ENCODE assay signal across 8 mouse cellular contexts in genomic region chr12:39956396-39956795, GRCm38 (mm10).
A peak's percentile ranks its signal among the peaks of the same experiment; 100 is the strongest.
DNase-seq lines count a peak whose midpoint lies in the region; ATAC-seq lines count a peak whose summit lies in the region.

No protein-coding gene starts in this region.

- no peak overlapping the region for H3K9ac ChIP-seq in kidney, embryonic 14.5 days (ENCODE audit: low read depth, low read length)
- no peak overlapping the region for H3K9ac ChIP-seq in forebrain, embryonic 11.5 days (ENCODE audit: low read length)
- H3K9ac ChIP-seq in heart, embryonic 14.5 days (ENCODE audit: low read length), result no peak overlapping the region
- H3K9ac ChIP-seq in midbrain, embryonic 16.5 days (ENCODE audit: low read depth, low read length), result peak overlapping the region; percentile 43; the same call in 1 of the 2 replicates

- DNase-seq in kidney, adult 11 months, result peak; percentile 14
- peak; percentile 86 for DNase-seq in forebrain, embryonic 11.5 days (ENCODE audit: low spot score)
- peak; percentile 26 for DNase-seq in kidney, postnatal 10 days
- no peak for DNase-seq in thymus, postnatal 10 days (ENCODE audit: low spot score in 2 of 2)
- DNase-seq in urinary bladder, adult 2 months (ENCODE audit: low spot score), result no peak

- no peaks in the 10 kb centered on the region for H3K36me3 ChIP-seq in kidney, embryonic 14.5 days (ENCODE audit: control insufficient read depth, insufficient read depth, low read length)
- no peaks in the 10 kb centered on the region for H3K36me3 ChIP-seq in forebrain, embryonic 11.5 days (ENCODE audit: control insufficient read depth, insufficient read depth, low read length)
- no peaks in the 10 kb centered on the region for H3K36me3 ChIP-seq in heart, embryonic 14.5 days (ENCODE audit: control insufficient read depth, insufficient read depth, low read length)
- H3K36me3 ChIP-seq in midbrain, embryonic 16.5 days (ENCODE audit: control insufficient read depth, insufficient read depth, low read length), result no peaks in the 10 kb centered on the region

- ATAC-seq in kidney, embryonic 14.5 days (ENCODE audit: low FRiP score, low TSS enrichment), result no peak
- peak; percentile 98 for ATAC-seq in forebrain, embryonic 11.5 days (replicated peaks; ENCODE audit: low FRiP score)
- peak; percentile 54 for ATAC-seq in heart, embryonic 14.5 days (ENCODE audit: insufficient number of reproducible peaks, insufficient read depth, low FRiP score, low read depth)
- peak; percentile 94 for ATAC-seq in midbrain, embryonic 16.5 days

- 57% methylated on average over 15 of the region's 15 CpGs for WGBS in kidney, embryonic 14.5 days
- 24% methylated on average over 15 of the region's 15 CpGs for WGBS in forebrain, embryonic 11.5 days
- 25% methylated on average over 15 of the region's 15 CpGs for WGBS in heart, embryonic 14.5 days
- WGBS in midbrain, embryonic 16.5 days, result 10% methylated on average over 15 of the region's 15 CpGs

- no peaks in the 10 kb centered on the region for H3K4me1 ChIP-seq in kidney, embryonic 14.5 days (ENCODE audit: control insufficient read depth, insufficient read depth, low read length)
- peaks cover 2% of the 10 kb centered on the region; the same call in 1 of the 2 replicates for H3K4me1 ChIP-seq in forebrain, embryonic 11.5 days (replicated peaks; ENCODE audit: control insufficient read depth, insufficient read depth, low read length)
- peaks cover 3 to 9% of the 10 kb centered on the region in 2 experiments; a peak in 3 of 4 replicates for H3K4me1 ChIP-seq in heart, embryonic 14.5 days (ENCODE audit: control insufficient read depth in 2 of 2, insufficient read depth in 2 of 2, low read length in 2 of 2)
- peaks cover 6% of the 10 kb centered on the region; the same call in 1 of the 2 replicates for H3K4me1 ChIP-seq in midbrain, embryonic 16.5 days (ENCODE audit: control insufficient read depth, insufficient read depth, low read length)

- H3K27me3 ChIP-seq in kidney, embryonic 14.5 days (ENCODE audit: control insufficient read depth, insufficient read depth, low read length), result no peaks in the 10 kb centered on the region
- no peaks in the 10 kb centered on the region for H3K27me3 ChIP-seq in forebrain, embryonic 11.5 days (ENCODE audit: control insufficient read depth, insufficient read depth, low read length)
- H3K27me3 ChIP-seq in heart, embryonic 14.5 days (ENCODE audit: control insufficient read depth, insufficient read depth, low read length), result no peaks in the 10 kb centered on the region
- no peaks in the 10 kb centered on the region for H3K27me3 ChIP-seq in midbrain, embryonic 16.5 days (ENCODE audit: control insufficient read depth, insufficient read depth, low read depth, low read length)

- H3K27ac ChIP-seq in kidney, embryonic 14.5 days (ENCODE audit: low read depth, low read length), result no peak overlapping the region
- peak overlapping the region; percentile 55; the same call in 1 of the 2 replicates for H3K27ac ChIP-seq in forebrain, embryonic 11.5 days (ENCODE audit: low read depth, low read length)
- no peak overlapping the region for H3K27ac ChIP-seq in heart, embryonic 14.5 days (replicated peaks in 1 of 2; ENCODE audit: control insufficient read depth in 1 of 2, insufficient read depth in 1 of 2, low read depth in 2 of 2, low read length in 2 of 2)
- peak overlapping the region; percentile 76 for H3K27ac ChIP-seq in midbrain, embryonic 16.5 days (ENCODE audit: low read length)

- no peak overlapping the region for H3K4me2 ChIP-seq in kidney, embryonic 14.5 days (replicated peaks; ENCODE audit: low read depth, low read length)
- H3K4me2 ChIP-seq in forebrain, embryonic 11.5 days (ENCODE audit: low read depth, low read length, severe bottlenecking), result peak overlapping the region; percentile 29; the same call in 1 of the 2 replicates
- peak overlapping the region; percentile 54 for H3K4me2 ChIP-seq in heart, embryonic 14.5 days (ENCODE audit: low read length)
- H3K4me2 ChIP-seq in midbrain, embryonic 16.5 days (ENCODE audit: low read length), result peak overlapping the region; percentile 58

- H3K9me3 ChIP-seq in kidney, embryonic 14.5 days (ENCODE audit: control insufficient read depth, low read length), result no peaks in the 10 kb centered on the region
- H3K9me3 ChIP-seq in forebrain, embryonic 11.5 days (ENCODE audit: control insufficient read depth, low read length), result no peaks in the 10 kb centered on the region
- H3K9me3 ChIP-seq in heart, embryonic 14.5 days (ENCODE audit: control insufficient read depth, low read length), result no peaks in the 10 kb centered on the region
- H3K9me3 ChIP-seq in midbrain, embryonic 16.5 days (replicated peaks; ENCODE audit: control insufficient read depth, low read length, poor library complexity, severe bottlenecking), result no peaks in the 10 kb centered on the region

- H3K4me3 ChIP-seq in kidney, embryonic 14.5 days (ENCODE audit: low read length), result no peak overlapping the region
- H3K4me3 ChIP-seq in forebrain, embryonic 11.5 days (ENCODE audit: low read depth, low read length), result no peak overlapping the region
- H3K4me3 ChIP-seq in heart, embryonic 14.5 days (ENCODE audit: control insufficient read depth in 1 of 2, insufficient read depth in 1 of 2, low read depth in 1 of 2, low read length in 2 of 2), result peak overlapping the region; percentile 16 to 19; a peak in 3 of 4 replicates
- peak overlapping the region; percentile 28 for H3K4me3 ChIP-seq in midbrain, embryonic 16.5 days (ENCODE audit: low read depth, low read length)

Comparison
In these comparisons a context has a peak if more than half of its experiments do, and no peak if none do; other contexts are left out.
1. DNase-seq: peak in kidney, adult 11 months (single experiment), forebrain, embryonic 11.5 days (single experiment) and kidney, postnatal 10 days (single experiment); none in thymus, postnatal 10 days (0 of 2) and urinary bladder, adult 2 months (single experiment).
2. H3K27ac ChIP-seq: peak in forebrain, embryonic 11.5 days (single experiment) and midbrain, embryonic 16.5 days (single experiment); none in kidney, embryonic 14.5 days (single experiment) and heart, embryonic 14.5 days (0 of 2).
3. H3K4me3 ChIP-seq: peak in heart, embryonic 14.5 days (2 of 2) and midbrain, embryonic 16.5 days (single experiment); none in kidney, embryonic 14.5 days (single experiment) and forebrain, embryonic 11.5 days (single experiment).